Mouse (Mus musculus) C2C12 (cell line): ENCODE data around the gene Ube2l3. TPM values are rescaled to one million over a fixed set of nuclear protein-coding genes. Genes with fewer than 3 reads are reported as not detected.
A peak's percentile ranks its signal among the peaks of the same experiment; 100 is the strongest.
"Not testable (repeated sequence)": the region's sequence is repeated elsewhere in the genome, so short reads cannot be mapped to it uniquely, and the experiment has no call there.

ENCODE experiments used
- H3K27me3 ChIP-seq: one replicate; pipeline ENCODE4 v1.6.1; 2011; ENCODE audit not compliant: control insufficient read depth, insufficient read depth, insufficient read length
- H3K36me3 ChIP-seq: one replicate; pipeline ENCODE4 v1.6.1; 2011; ENCODE audit not compliant: control insufficient read depth, insufficient read depth
- H3K4me3 ChIP-seq: one replicate; pipeline ENCODE4 v1.5.1; 2011; ENCODE audit warnings: mild to moderate bottlenecking, control low read depth; ENCODE audit not compliant: poor library complexity, insufficient read depth, severe bottlenecking
- H3K79me2 ChIP-seq: one replicate; pipeline ENCODE4 v1.6.1; 2011; ENCODE audit not compliant: control insufficient read depth, insufficient read depth
- H3K79me3 ChIP-seq: one replicate; pipeline ENCODE4 v1.6.1; 2011; ENCODE audit warnings: low read depth, control low read depth
- H3ac ChIP-seq: one replicate; pipeline ENCODE3; 2011; ENCODE audit warnings: low read depth; ENCODE audit not compliant: control insufficient read depth, insufficient read length
- CEBPB ChIP-seq: IDR thresholded peaks from one replicate; pipeline ENCODE4 v1.6.1; 2011; ENCODE audit warnings: low read depth, mild to moderate bottlenecking, control low read depth, moderate library complexity
- CTCF ChIP-seq: IDR thresholded peaks from one replicate; pipeline ENCODE4 v1.5.1; 2011; ENCODE audit not compliant: control insufficient read depth, insufficient read depth, insufficient read length
- FOSL1 ChIP-seq: IDR thresholded peaks from one replicate; pipeline ENCODE4 v1.8.0; 2011; ENCODE audit warnings: mild to moderate bottlenecking, low read length; ENCODE audit not compliant: poor library complexity, insufficient read depth, severe bottlenecking
- MAX ChIP-seq: IDR thresholded peaks from one replicate; pipeline ENCODE4 v1.6.1; 2011; ENCODE audit warnings: mild to moderate bottlenecking, control low read depth
- MYOD1 ChIP-seq: IDR thresholded peaks from one replicate; pipeline ENCODE4 v1.6.1; 2011; ENCODE audit warnings: low read depth; ENCODE audit not compliant: control insufficient read depth, insufficient read length
- MYOG ChIP-seq: IDR thresholded peaks from one replicate; pipeline ENCODE4 v1.6.1; 2011; ENCODE audit not compliant: control insufficient read depth, insufficient read length; ENCODE audit errors: extremely low read depth
- USF1 ChIP-seq: IDR thresholded peaks from one replicate; pipeline ENCODE4 v1.6.1; 2011; ENCODE audit warnings: low read depth, mild to moderate bottlenecking, control low read depth, moderate library complexity
- polyA plus RNA-seq: library from polyadenylated mRNA; unstranded; fragments of >200 nt; fragmentation: generic; extraction: Trizol; gene quantifications from one replicate; pipeline ENCODE4 v1.2.1, GENCODE M21; 2012; ENCODE audit warnings: missing spikeins

The Ube2l3 gene
- polyA plus RNA-seq, 1 experiment: 135 TPM

DNA sequence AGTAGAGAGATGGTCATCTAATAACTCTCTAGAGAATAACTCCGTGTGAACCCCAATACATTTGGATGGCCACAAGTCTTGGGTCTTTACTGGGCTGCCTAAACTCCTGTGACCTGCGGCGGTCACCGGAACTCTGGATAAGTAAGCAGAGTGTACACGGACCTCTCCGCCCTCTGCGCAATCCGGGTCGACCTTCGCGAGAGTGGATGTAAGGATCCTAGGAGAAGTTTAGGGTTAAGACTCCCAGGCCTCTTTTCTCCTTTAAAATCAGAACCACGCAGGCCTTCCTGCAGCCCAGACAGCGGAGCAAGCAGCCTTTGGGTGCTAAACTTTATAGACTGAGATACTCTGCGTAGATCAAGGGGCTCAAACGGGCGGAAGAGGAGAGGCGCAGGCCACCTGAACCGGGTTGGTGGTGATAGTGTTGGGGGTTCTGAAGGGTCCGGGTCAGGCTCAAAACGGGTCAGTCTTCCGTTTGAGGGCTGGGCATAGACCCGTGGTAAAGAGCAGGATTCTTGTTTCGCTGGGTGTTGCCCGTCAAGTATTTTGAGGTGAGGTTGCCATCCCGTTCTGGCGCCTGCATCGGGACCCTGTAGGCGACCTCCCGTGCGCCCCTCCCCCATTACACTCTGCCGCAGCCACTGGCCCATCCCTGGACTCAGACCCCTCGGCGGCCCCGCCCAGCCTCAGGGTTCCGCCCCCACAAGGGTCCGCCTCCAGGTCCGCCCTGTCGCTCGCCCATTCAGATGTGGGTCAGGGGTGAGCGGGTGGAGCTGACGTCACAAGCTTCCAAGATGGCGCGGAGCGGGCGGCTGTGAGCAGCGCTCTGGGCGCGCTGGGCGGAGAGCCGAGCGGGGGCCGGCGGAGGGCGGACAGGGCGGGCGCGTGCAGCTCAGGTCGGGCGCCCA is 30.6 kb upstream of the Ube2l3 start, which contains the start of gene Hic2:
Gene Hic2, plus strand, starts transcription at position 779 of the 908 bp plus-strand sequence.
- no peaks in the 10 kb centered on the region for H3K36me3 ChIP-seq
- peaks cover 9% of the 10 kb centered on the region for H3K79me3 ChIP-seq
- peak within 1 kb of the TSS; percentile 74 for H3K4me3 ChIP-seq
- no peaks in the 10 kb centered on the region for H3K27me3 ChIP-seq
- H3ac ChIP-seq: peak within 1 kb of the TSS; percentile 77
- H3K79me2 ChIP-seq: peaks cover 40% of the 10 kb centered on the region
- TF ChIP-seq FOSL1 (no peak), CEBPB (no peak), MYOD1 (no peak), CTCF (no peak), USF1 (no peak), MAX (no peak), MYOG (no peak)

DNA sequence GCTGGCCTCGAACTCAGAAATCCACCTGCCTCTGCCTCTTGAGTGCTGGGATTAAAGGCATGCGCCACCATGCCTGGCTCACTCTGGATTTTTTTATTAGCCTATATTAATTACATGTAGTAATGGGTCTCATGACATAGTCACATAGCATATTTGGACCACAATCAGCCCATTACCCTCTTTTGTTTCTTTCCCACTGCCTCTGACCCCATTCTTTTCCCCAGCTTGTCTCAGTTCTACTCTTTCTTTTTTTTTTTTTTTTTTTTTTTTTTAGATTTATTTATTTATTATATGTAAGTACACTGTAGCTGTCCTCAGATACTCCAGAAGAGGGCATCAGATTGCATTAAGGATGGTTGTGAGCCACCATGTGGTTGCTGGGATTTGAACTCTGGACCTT is 29.1 kb upstream of the Ube2l3 start:
- H3K79me3 ChIP-seq, H3K36me3 ChIP-seq, H3ac ChIP-seq, H3K27me3 ChIP-seq, H3K4me3 ChIP-seq: not testable (repeated sequence)
- peaks cover 25% of the 10 kb centered on the region for H3K79me2 ChIP-seq

DNA sequence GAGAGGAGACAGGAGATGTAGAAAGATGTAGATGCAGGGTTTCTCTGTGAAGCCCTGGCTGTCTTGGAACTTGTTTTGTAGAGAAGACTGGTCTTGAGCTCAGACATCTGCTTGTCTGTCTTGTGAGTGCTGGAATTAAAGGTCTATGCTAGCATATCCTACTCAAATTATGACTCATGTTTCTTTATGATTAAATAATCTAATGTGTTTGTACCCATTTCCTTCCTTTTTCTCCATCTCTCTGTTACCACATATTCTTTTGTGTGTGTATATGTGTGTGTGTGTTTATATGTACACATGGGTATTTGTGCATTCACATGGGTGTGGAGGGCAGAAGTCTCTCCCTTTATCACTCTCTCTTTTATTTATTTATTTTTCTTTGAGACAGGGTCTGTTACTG is 24.0 kb upstream of the Ube2l3 start:
- Histone ChIP-seq H3ac (no peak overlapping the region), H3K79me2 (no peaks in the 10 kb centered on the region), H3K4me3 (no peak overlapping the region), H3K27me3 (peaks cover 9% of the 10 kb centered on the region), H3K36me3 (no peaks in the 10 kb centered on the region), H3K79me3 (no peaks in the 10 kb centered on the region)
- TF ChIP-seq CTCF (no peak), FOSL1 (no peak)

DNA sequence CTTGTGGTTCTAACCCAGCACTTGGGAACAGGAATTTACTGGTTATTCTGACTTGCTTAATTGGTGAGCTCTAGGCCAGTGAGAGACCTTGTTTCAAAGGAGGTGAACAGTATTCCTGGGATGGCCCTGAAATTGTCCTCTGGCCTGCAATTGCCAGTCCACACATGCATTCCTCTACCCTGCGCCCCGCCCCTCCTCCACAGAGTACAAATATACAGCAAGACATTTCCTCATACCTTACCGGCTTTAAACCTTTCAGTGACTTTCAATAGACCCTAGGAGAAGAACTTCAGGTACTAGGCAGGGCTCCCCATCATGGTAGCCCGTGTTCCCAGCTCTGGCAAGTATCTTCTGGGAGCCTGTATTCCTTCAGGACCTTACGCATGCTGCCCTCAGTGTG is 23.1 kb upstream of the Ube2l3 start:
- TF ChIP-seq MYOD1: no peak
- no peak for TF ChIP-seq MYOG
- no peak for TF ChIP-seq USF1
- TF ChIP-seq MAX: no peak
- Histone ChIP-seq H3K79me3 (no peaks in the 10 kb centered on the region), H3K36me3 (no peaks in the 10 kb centered on the region), H3K79me2 (no peaks in the 10 kb centered on the region), H3ac (no peak overlapping the region), H3K27me3 (peaks cover 9% of the 10 kb centered on the region), H3K4me3 (no peak overlapping the region)

DNA sequence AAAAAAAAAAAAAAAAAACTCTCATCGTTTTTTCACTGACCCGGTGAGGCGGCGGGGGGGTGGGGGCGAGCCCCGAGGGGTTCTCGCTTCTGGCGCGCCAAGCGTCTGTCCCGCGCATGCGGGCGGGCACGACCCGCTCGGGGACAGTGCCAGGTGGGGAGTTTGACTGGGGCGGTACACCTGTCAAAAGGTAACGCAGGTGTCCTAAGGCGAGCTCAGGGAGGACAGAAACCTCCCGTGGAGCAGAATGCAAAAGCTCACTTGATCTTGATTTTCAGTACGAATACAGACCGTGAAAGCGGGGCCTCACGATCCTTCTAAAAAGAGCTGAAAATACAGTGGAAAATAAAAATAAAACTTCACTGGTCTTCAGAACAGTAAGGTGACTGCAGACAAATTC is 19.7 kb upstream of the Ube2l3 start:
- H3K79me3 ChIP-seq: no peaks in the 10 kb centered on the region
- peaks cover 9% of the 10 kb centered on the region for H3K27me3 ChIP-seq
- TF ChIP-seq CEBPB (no peak), MYOG (no peak), USF1 (no peak), MYOD1 (no peak), FOSL1 (no peak), MAX (no peak), CTCF (no peak)
- no peaks in the 10 kb centered on the region for H3K79me2 ChIP-seq
- H3K4me3 ChIP-seq: no peak overlapping the region
- no peak overlapping the region for H3ac ChIP-seq
- H3K36me3 ChIP-seq: no peaks in the 10 kb centered on the region

DNA sequence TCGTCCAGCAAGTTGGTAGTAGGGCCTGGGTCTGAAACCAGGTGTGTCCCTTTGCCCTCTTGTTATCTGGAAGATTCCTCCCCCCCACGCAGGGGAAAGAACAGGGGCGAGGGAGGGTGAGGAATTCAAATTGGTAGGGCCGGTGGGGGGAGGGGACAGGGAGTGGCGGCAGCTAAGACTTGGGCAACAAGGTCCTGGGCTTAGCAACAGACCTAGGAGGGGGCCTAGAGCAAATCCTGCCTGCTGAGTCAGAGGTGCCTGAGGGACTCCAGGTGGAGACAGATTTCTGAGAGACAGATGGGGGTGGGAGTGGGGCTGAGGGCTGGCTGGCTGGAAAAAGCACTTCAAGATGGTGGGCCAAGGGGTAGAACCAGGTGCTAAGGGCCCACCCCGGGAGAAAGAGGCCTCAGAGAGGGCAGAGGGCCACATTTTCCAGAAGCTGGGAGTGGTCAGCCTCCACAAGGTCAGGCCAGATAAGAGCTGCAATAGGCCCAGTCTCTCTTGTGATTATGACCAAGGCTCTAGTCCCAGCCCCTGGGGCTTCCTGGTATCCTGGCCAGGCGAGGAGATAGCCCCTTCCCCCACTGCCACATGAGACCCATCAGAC is 17.8 kb upstream of the Ube2l3 start:
- Histone ChIP-seq H3ac (no peak overlapping the region), H3K79me3 (no peaks in the 10 kb centered on the region), H3K4me3 (no peak overlapping the region), H3K36me3 (no peaks in the 10 kb centered on the region), H3K27me3 (no peaks in the 10 kb centered on the region), H3K79me2 (no peaks in the 10 kb centered on the region)
- TF ChIP-seq MYOG: no peak
